Mouse (Mus musculus): ENCODE measurements at regions not wholly inside any gene's neighbourhood (a gene's known extent, or its start where the extent isn't known, plus 50 kb on each side); places are given as distances from the start of the nearest gene placed in this dataset.

DNA sequence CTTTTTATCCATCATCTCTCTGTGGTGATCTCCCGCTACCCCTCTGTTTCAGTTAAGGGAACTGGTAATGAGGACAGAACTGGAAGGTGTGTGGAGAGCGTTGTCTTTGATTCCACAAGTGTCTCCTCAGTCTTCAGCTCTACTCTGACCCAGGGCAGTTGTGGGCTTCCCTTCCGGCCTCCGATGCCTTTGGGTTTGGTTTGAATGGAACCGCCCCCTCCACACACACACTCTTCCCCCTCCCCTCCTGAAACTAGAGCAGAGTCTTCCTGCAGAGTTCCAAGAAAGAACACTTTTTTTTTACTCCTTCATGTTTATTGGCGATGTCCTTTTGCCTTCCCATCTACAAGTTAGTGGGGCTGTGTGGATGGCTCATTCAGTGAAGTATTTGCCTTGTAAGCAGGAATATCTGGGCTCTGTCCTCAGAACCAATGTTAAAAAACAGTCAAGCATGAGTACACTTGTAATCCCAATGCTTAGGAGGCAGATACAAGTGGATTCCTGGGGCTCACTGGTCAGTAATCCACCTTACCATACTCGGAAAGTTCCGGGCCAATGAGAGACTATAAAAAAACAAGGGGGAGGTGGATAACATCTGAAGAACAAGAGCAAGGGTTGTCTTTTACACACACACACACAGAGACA lies 70.9 kb upstream of the Magi1 start:
- H3K4me1 ChIP-seq (replicated peaks; ENCODE audit: control insufficient read depth, insufficient read depth, low read length): no peaks in the 10 kb centered on the region
- ATAC-seq (ENCODE audit: low FRiP score) (no peak), DNase-seq (ENCODE audit: low spot score) (no peak)
- H3K4me3 ChIP-seq (replicated peaks; ENCODE audit: low read length): no peak overlapping the region
- H3K36me3 ChIP-seq (replicated peaks; ENCODE audit: control insufficient read depth, insufficient read depth): no peaks in the 10 kb centered on the region
- H3K4me2 ChIP-seq (replicated peaks): no peak overlapping the region
- 59% methylated on average over 8 of the region's 8 CpGs for WGBS
- H3K9ac ChIP-seq: no peak overlapping the region
- H3K9me3 ChIP-seq (ENCODE audit: control insufficient read depth, low read length): no peaks in the 10 kb centered on the region
- no peaks in the 10 kb centered on the region for H3K27me3 ChIP-seq (ENCODE audit: control insufficient read depth, insufficient read depth, low read length)
- no peak overlapping the region for H3K27ac ChIP-seq

DNA sequence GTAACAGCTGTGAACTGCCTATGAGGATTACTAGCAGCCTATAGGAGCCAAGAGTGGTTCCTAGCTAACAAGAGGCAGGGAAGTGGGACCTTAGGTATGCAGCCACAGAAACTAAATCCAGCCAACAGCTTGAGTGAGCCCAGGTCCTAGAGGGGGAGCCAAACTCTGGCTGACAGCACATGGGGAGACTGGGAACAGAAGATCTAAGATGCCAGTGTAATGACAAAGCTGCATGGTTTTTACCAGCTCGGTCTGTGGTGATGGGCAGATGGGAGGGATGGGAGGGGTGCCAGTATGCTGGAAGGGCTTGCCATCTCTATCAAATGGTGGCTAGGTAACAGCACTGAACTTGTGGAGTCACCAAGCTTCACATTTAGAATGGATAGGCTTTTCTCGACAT lies 60.6 kb upstream of the Magi1 start:
- DNase-seq (ENCODE audit: low spot score): no peak
- WGBS: 85% methylated on average over 2 of the region's 2 CpGs
- Histone ChIP-seq H3K9ac (no peak overlapping the region), H3K27ac (no peak overlapping the region), H3K27me3 (ENCODE audit: control insufficient read depth, insufficient read depth, low read length) (no peaks in the 10 kb centered on the region), H3K9me3 (ENCODE audit: control insufficient read depth, low read length) (0 out of 2 replicates have a peak, but pooled peaks cover 3% of the 10 kb centered on the region), H3K36me3 (replicated peaks; ENCODE audit: control insufficient read depth, insufficient read depth) (no peaks in the 10 kb centered on the region), H3K4me3 (replicated peaks; ENCODE audit: low read length) (no peak overlapping the region), H3K4me2 (replicated peaks) (no peak overlapping the region), H3K4me1 (replicated peaks; ENCODE audit: control insufficient read depth, insufficient read depth, low read length) (no peaks in the 10 kb centered on the region)
- no peak for ATAC-seq (ENCODE audit: low FRiP score)

DNA sequence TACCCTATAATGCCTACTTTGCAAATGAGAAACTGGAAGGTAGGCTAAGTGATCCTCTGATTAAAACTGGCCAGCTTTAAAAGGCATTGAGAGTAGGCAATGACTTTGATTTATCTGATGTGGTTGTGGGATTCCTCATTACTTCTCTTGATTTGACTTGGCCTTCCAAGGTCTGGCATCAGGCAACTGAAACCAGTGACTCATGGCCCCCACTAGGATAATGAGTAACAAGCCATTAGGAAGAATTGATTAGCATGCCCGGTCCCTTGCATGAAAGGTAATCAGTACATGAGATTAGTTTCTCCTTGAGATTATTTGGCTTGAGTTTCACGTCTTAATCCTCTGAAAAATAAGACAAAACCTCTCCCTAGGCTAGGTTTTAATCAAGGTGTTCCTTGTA lies 56.8 kb upstream of the Magi1 start:
- H3K4me2 ChIP-seq (replicated peaks): no peak overlapping the region
- no peaks in the 10 kb centered on the region for H3K27me3 ChIP-seq (ENCODE audit: control insufficient read depth, insufficient read depth, low read length)
- no peak overlapping the region for H3K27ac ChIP-seq
- H3K36me3 ChIP-seq (replicated peaks; ENCODE audit: control insufficient read depth, insufficient read depth): no peaks in the 10 kb centered on the region
- no peak for DNase-seq (ENCODE audit: low spot score)
- ATAC-seq (ENCODE audit: low FRiP score): no peak
- no peak overlapping the region for H3K9ac ChIP-seq
- H3K4me3 ChIP-seq (replicated peaks; ENCODE audit: low read length): no peak overlapping the region
- no peaks in the 10 kb centered on the region for H3K9me3 ChIP-seq (ENCODE audit: control insufficient read depth, low read length)
- H3K4me1 ChIP-seq (replicated peaks; ENCODE audit: control insufficient read depth, insufficient read depth, low read length): no peaks in the 10 kb centered on the region
- 61% methylated on average over 2 of the region's 2 CpGs for WGBS

DNA sequence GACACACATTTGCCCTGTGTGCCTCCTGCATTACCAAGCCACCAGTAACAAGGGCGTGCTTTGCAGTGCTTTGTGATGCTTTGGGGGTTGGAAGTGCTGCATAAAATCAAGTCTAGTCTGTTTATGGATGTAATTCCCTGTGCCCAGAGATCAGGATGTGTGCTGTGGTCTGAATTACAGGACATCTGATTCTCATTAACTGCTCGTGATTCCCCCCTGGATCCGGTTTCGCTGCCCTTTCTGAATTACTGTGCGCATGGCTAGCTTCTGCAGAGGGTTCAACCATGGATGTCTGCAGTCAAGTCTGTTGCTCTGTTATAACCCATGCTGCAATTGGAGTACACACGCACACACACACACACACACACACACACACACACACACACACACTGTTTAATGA lies 52.5 kb upstream of the Magi1 start:
- no peak overlapping the region for H3K27ac ChIP-seq
- H3K27me3 ChIP-seq (ENCODE audit: control insufficient read depth, insufficient read depth, low read length): no peaks in the 10 kb centered on the region
- H3K4me2 ChIP-seq (replicated peaks): no peak overlapping the region
- no peak overlapping the region for H3K4me3 ChIP-seq (replicated peaks; ENCODE audit: low read length)
- H3K4me1 ChIP-seq (replicated peaks; ENCODE audit: control insufficient read depth, insufficient read depth, low read length): no peaks in the 10 kb centered on the region
- H3K36me3 ChIP-seq (replicated peaks; ENCODE audit: control insufficient read depth, insufficient read depth): no peaks in the 10 kb centered on the region
- H3K9me3 ChIP-seq (ENCODE audit: control insufficient read depth, low read length): no peaks in the 10 kb centered on the region
- H3K9ac ChIP-seq: no peak overlapping the region
- WGBS: 61% methylated on average over 6 of the region's 6 CpGs
- DNase-seq (ENCODE audit: low spot score) (no peak), ATAC-seq (ENCODE audit: low FRiP score) (no peak)

Measured in hindbrain, embryonic 14.5 days (tissue).